Mouse (Mus musculus): ENCODE measurements around the gene Rpl13. TPM values are rescaled to one million over a fixed set of nuclear protein-coding genes. Genes with fewer than 3 reads are reported as not detected.
A peak's percentile ranks its signal among the peaks of the same experiment; 100 is the strongest.

Rpl13 gene
- polyA plus RNA-seq, 1 experiment from 2014 or later = 1,722 TPM

- no peaks in the 10 kb centered on the region for H3K27me3 ChIP-seq (ENCODE audit: insufficient read depth, low read length)
- peak; percentile 44 for DNase-seq
- peaks cover 66% of the 10 kb centered on the region for H3K36me3 ChIP-seq (ENCODE audit: insufficient read depth)
- no peak overlapping the region for H3K4me3 ChIP-seq (ENCODE audit: low read depth, low read length)
- H3K9me3 ChIP-seq (ENCODE audit: low read depth, low read length) = no peaks in the 10 kb centered on the region
- no peak for ATAC-seq (ENCODE audit: insufficient read depth)
- H3K27ac ChIP-seq (ENCODE audit: low read depth) = no peak overlapping the region
- TF ChIP-seq CTCF (IDR thresholded peaks at IDR 0.05; ENCODE audit: low read depth) = no peak
- peaks cover 7% of the 10 kb centered on the region; the same call in 1 of the 2 replicates for H3K4me1 ChIP-seq (ENCODE audit: insufficient read depth)
- 73% methylated on average over 4 of the region's 4 CpGs for WGBS
- no peak overlapping the region for H3K4me2 ChIP-seq
- no peak overlapping the region for H3K9ac ChIP-seq
These were observed 31.0 kb upstream of the Rpl13 start for GRCm38 (mm10) chr8:123071176-123071575.

GRCm38 (mm10) chr8:123077213-123077612, 24.9 kb upstream of the Rpl13 start:
- Histone ChIP-seq H3K9ac (no peak overlapping the region), H3K4me2 (no peak overlapping the region), H3K36me3 (ENCODE audit: insufficient read depth) (peaks cover 83% of the 10 kb centered on the region), H3K27me3 (ENCODE audit: insufficient read depth, low read length) (no peaks in the 10 kb centered on the region), H3K4me1 (ENCODE audit: insufficient read depth) (no peaks in the 10 kb centered on the region), H3K4me3 (ENCODE audit: low read depth, low read length) (no peak overlapping the region), H3K27ac (ENCODE audit: low read depth) (no peak overlapping the region), H3K9me3 (ENCODE audit: low read depth, low read length) (no peaks in the 10 kb centered on the region)
- DNase-seq (no peak), ATAC-seq (ENCODE audit: insufficient read depth) (no peak)
- no peak for TF ChIP-seq CTCF (IDR thresholded peaks at IDR 0.05; ENCODE audit: low read depth)
- WGBS = 86% methylated on average over 6 of the region's 6 CpGs

- no peaks in the 10 kb centered on the region for H3K9me3 ChIP-seq (ENCODE audit: low read depth, low read length)
- no peaks in the 10 kb centered on the region for H3K4me1 ChIP-seq (ENCODE audit: insufficient read depth)
- no peak overlapping the region for H3K4me3 ChIP-seq (ENCODE audit: low read depth, low read length)
- no peak overlapping the region for H3K27ac ChIP-seq (ENCODE audit: low read depth)
- WGBS = 83% methylated on average over 6 of the region's 6 CpGs
- H3K36me3 ChIP-seq (ENCODE audit: insufficient read depth) = peaks cover 91% of the 10 kb centered on the region
- H3K4me2 ChIP-seq = no peak overlapping the region
- H3K9ac ChIP-seq = no peak overlapping the region
- DNase-seq (no peak), ATAC-seq (ENCODE audit: insufficient read depth) (no peak)
- H3K27me3 ChIP-seq (ENCODE audit: insufficient read depth, low read length) = no peaks in the 10 kb centered on the region
- TF ChIP-seq CTCF (IDR thresholded peaks at IDR 0.05; ENCODE audit: low read depth) = no peak
These were observed 19.2 kb upstream of the Rpl13 start for GRCm38 (mm10) chr8:123082993-123083392.

- WGBS = 88% methylated on average over 12 of the region's 12 CpGs
- no peak overlapping the region for H3K4me2 ChIP-seq
- H3K4me1 ChIP-seq (ENCODE audit: insufficient read depth) = no peaks in the 10 kb centered on the region
- no peak for TF ChIP-seq CTCF (IDR thresholded peaks at IDR 0.05; ENCODE audit: low read depth)
- no peaks in the 10 kb centered on the region for H3K9me3 ChIP-seq (ENCODE audit: low read depth, low read length)
- no peaks in the 10 kb centered on the region for H3K27me3 ChIP-seq (ENCODE audit: insufficient read depth, low read length)
- no peak overlapping the region for H3K4me3 ChIP-seq (ENCODE audit: low read depth, low read length)
- no peak for ATAC-seq (ENCODE audit: insufficient read depth)
- H3K27ac ChIP-seq (ENCODE audit: low read depth) = no peak overlapping the region
- H3K9ac ChIP-seq = no peak overlapping the region; the same call in 1 of the 2 replicates
- peaks cover 94% of the 10 kb centered on the region for H3K36me3 ChIP-seq (ENCODE audit: insufficient read depth)
- DNase-seq = no peak
These were observed 18.5 kb upstream of the Rpl13 start for GRCm38 (mm10) chr8:123083610-123084009.

GRCm38 (mm10) chr8:123087289-123087688, 14.9 kb upstream of the Rpl13 start:
- 84% methylated on average over 9 of the region's 9 CpGs for WGBS
- Histone ChIP-seq H3K9ac (no peak overlapping the region), H3K36me3 (ENCODE audit: insufficient read depth) (peaks cover 97% of the 10 kb centered on the region)

GRCm38 (mm10) chr8:123097216-123097615, 4.9 kb upstream of the Rpl13 start:
- Histone ChIP-seq H3K4me1 (ENCODE audit: insufficient read depth) (no peaks in the 10 kb centered on the region), H3K27ac (ENCODE audit: low read depth) (no peak overlapping the region), H3K9me3 (ENCODE audit: low read depth, low read length) (no peaks in the 10 kb centered on the region), H3K4me2 (no peak overlapping the region), H3K27me3 (ENCODE audit: insufficient read depth, low read length) (no peaks in the 10 kb centered on the region), H3K9ac (no peak overlapping the region), H3K4me3 (ENCODE audit: low read depth, low read length) (no peak overlapping the region), H3K36me3 (ENCODE audit: insufficient read depth) (peaks cover 52% of the 10 kb centered on the region)
- no peak for TF ChIP-seq CTCF (IDR thresholded peaks at IDR 0.05; ENCODE audit: low read depth)
- 88% methylated on average over 11 of the region's 11 CpGs for WGBS
- ATAC-seq (ENCODE audit: insufficient read depth) = no peak
- no peak for DNase-seq

More at GRCm38 (mm10) chr8:123087289-123087688, 14.9 kb upstream of the Rpl13 start:
- H3K4me1 ChIP-seq (ENCODE audit: insufficient read depth) = no peaks in the 10 kb centered on the region
- DNase-seq (no peak), ATAC-seq (ENCODE audit: insufficient read depth) (no peak)
- no peak for TF ChIP-seq CTCF (IDR thresholded peaks at IDR 0.05; ENCODE audit: low read depth)
- H3K4me2 ChIP-seq = no peak overlapping the region
- no peak overlapping the region for H3K27ac ChIP-seq (ENCODE audit: low read depth)
- no peaks in the 10 kb centered on the region for H3K9me3 ChIP-seq (ENCODE audit: low read depth, low read length)
- H3K27me3 ChIP-seq (ENCODE audit: insufficient read depth, low read length) = no peaks in the 10 kb centered on the region
- no peak overlapping the region for H3K4me3 ChIP-seq (ENCODE audit: low read depth, low read length)

GRCm38 (mm10) chr8:123097786-123098584, 4.2 kb upstream of the Rpl13 start:
- no peaks in the 10 kb centered on the region for H3K9me3 ChIP-seq (ENCODE audit: low read depth, low read length)
- TF ChIP-seq CTCF (IDR thresholded peaks at IDR 0.05; ENCODE audit: low read depth) = no peak
- DNase-seq (no peak), ATAC-seq (ENCODE audit: insufficient read depth) (no peak)
- H3K4me1 ChIP-seq (ENCODE audit: insufficient read depth) = no peaks in the 10 kb centered on the region
- no peak overlapping the region for H3K9ac ChIP-seq
- no peak overlapping the region for H3K4me3 ChIP-seq (ENCODE audit: low read depth, low read length)
- peaks cover 49% of the 10 kb centered on the region for H3K36me3 ChIP-seq (ENCODE audit: insufficient read depth)
- no peak overlapping the region for H3K4me2 ChIP-seq
- no peak overlapping the region for H3K27ac ChIP-seq (ENCODE audit: low read depth)
- WGBS = 79% methylated on average over 12 of the region's 12 CpGs
- no peaks in the 10 kb centered on the region for H3K27me3 ChIP-seq (ENCODE audit: insufficient read depth, low read length)

All from lung, embryonic 14.5 days (tissue).